Mouse (Mus musculus): ENCODE results near the gene 3100002H09Rik. TPM values are rescaled to one million over a fixed set of nuclear protein-coding genes. Genes with fewer than 3 reads are reported as not detected.

3100002H09Rik gene
- total RNA-seq, 1 experiment, result not detected

DNA sequence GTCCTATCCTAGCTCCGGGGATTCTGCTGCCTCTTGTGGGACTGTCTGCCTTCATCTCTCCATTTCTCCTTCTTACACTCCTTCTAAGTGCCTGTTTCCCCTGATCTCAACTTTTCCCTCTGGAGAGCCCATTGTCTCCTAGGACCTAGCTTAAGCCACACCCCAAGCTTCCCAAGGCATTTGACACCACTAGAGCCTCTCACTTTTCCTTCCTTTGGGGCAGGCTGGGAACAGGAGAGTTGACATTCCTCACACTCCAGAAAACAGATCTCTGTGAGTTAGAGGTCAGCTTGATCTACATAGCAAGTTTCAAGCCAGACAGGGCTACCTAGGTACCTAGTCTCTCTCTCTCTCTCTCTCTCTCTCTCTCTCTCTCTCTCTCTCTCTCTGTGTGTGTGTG, 3.6 kb upstream of the 3100002H09Rik start:
- DNase-seq (ENCODE audit: low read depth, low spot score), result peak; percentile 62
- Histone ChIP-seq H3K9ac (ENCODE audit: insufficient read depth, low read depth, low read length, poor library complexity, severe bottlenecking) (no peak overlapping the region), H3K4me3 (ENCODE audit: insufficient read depth in 1 of 2, low read depth in 1 of 2, low read length in 2 of 2, poor library complexity in 1 of 2, severe bottlenecking in 1 of 2) (no peak overlapping the region), H3K27ac (ENCODE audit: insufficient read depth, low read depth, low read length, poor library complexity, severe bottlenecking) (no peak overlapping the region), H3K9me3 (ENCODE audit: control insufficient read depth, insufficient read depth, low read depth, low read length) (no peaks in the 10 kb centered on the region), H3K4me1 (ENCODE audit: control insufficient read depth in 2 of 2, insufficient read depth in 2 of 2, low read length in 2 of 2, poor library complexity in 1 of 2) (peaks cover 8 to 17% of the 10 kb centered on the region in 2 experiments; a peak in 3 of 4 replicates), H3K36me3 (ENCODE audit: control insufficient read depth, insufficient read depth, low read length, poor library complexity, severe bottlenecking) (no peaks in the 10 kb centered on the region)
- in situ Hi-C loops (cut with MboI; ENCODE audit: low sequenced_read_pairs in 2 of 2, unreplicated experiment in 2 of 2), result no loop called here
- TF ChIP-seq ZC3H11A (IDR thresholded peaks at IDR 0.05; ENCODE audit: borderline replicate concordance, low read depth, low read length) (no peak), CHD2 (IDR thresholded peaks at IDR 0.05; ENCODE audit: low read depth, low read length) (no peak), HCFC1 (IDR thresholded peaks at IDR 0.05; ENCODE audit: borderline replicate concordance, insufficient read depth, low read length) (no peak), MAFK (IDR thresholded peaks at IDR 0.05; ENCODE audit: insufficient read depth, low read depth, low read length) (no peak), ZNF384 (IDR thresholded peaks at IDR 0.05; ENCODE audit: low read depth, low read length) (no peak)

DNA sequence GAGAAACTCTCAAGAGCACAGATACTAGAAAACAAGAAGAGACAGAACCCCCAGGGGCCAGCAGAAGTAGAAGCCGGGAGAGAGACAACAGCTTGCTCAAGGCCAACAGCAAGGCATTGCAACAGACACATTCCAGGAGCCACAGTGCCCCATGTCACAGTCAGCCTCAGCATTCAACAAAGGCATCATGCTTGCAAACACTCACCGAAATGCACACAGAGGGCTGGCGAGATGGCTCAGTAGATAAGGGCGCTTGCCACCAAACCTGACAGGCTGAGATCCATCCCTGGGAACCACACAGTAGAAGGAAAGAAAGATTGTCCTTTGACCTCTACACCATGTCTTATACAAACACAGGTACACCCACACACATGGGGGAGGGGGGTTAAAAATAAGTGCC, 1.2 kb upstream of the 3100002H09Rik start:
- TF ChIP-seq MAFK (IDR thresholded peaks at IDR 0.05; ENCODE audit: insufficient read depth, low read depth, low read length), result no peak
- no peak for TF ChIP-seq ZC3H11A (IDR thresholded peaks at IDR 0.05; ENCODE audit: borderline replicate concordance, low read depth, low read length)
- no peak for TF ChIP-seq HCFC1 (IDR thresholded peaks at IDR 0.05; ENCODE audit: borderline replicate concordance, insufficient read depth, low read length)
- no peak for TF ChIP-seq ZNF384 (IDR thresholded peaks at IDR 0.05; ENCODE audit: low read depth, low read length)
- no peak for TF ChIP-seq CHD2 (IDR thresholded peaks at IDR 0.05; ENCODE audit: low read depth, low read length)
- no peak overlapping the region for H3K9ac ChIP-seq (ENCODE audit: insufficient read depth, low read depth, low read length, poor library complexity, severe bottlenecking)
- DNase-seq (ENCODE audit: low read depth, low spot score), result no peak
- no peak overlapping the region for H3K4me3 ChIP-seq (ENCODE audit: insufficient read depth in 1 of 2, low read depth in 1 of 2, low read length in 2 of 2, poor library complexity in 1 of 2, severe bottlenecking in 1 of 2)
- H3K27ac ChIP-seq (ENCODE audit: insufficient read depth, low read depth, low read length, poor library complexity, severe bottlenecking), result no peak overlapping the region
- in situ Hi-C loops (cut with MboI; ENCODE audit: low sequenced_read_pairs in 2 of 2, unreplicated experiment in 2 of 2), result no loop called here
- H3K4me1 ChIP-seq (ENCODE audit: control insufficient read depth in 2 of 2, insufficient read depth in 2 of 2, low read length in 2 of 2, poor library complexity in 1 of 2), result peaks cover 8 to 14% of the 10 kb centered on the region in 2 experiments; a peak in 3 of 4 replicates
- no peaks in the 10 kb centered on the region for H3K9me3 ChIP-seq (ENCODE audit: control insufficient read depth, insufficient read depth, low read depth, low read length)
- no peaks in the 10 kb centered on the region for H3K36me3 ChIP-seq (ENCODE audit: control insufficient read depth, insufficient read depth, low read length, poor library complexity, severe bottlenecking)

GRCm38 (mm10) chr4:124610066-124610465, 537 bp downstream of the 3100002H09Rik start:
- in situ Hi-C loops (cut with MboI; ENCODE audit: low sequenced_read_pairs in 2 of 2, unreplicated experiment in 2 of 2), result no loop called here
- H3K9ac ChIP-seq (ENCODE audit: insufficient read depth, low read depth, low read length, poor library complexity, severe bottlenecking), result no peak overlapping the region
- TF ChIP-seq HCFC1 (IDR thresholded peaks at IDR 0.05; ENCODE audit: borderline replicate concordance, insufficient read depth, low read length) (no peak), ZNF384 (IDR thresholded peaks at IDR 0.05; ENCODE audit: low read depth, low read length) (no peak), MAFK (IDR thresholded peaks at IDR 0.05; ENCODE audit: insufficient read depth, low read depth, low read length) (no peak), CHD2 (IDR thresholded peaks at IDR 0.05; ENCODE audit: low read depth, low read length) (no peak), ZC3H11A (IDR thresholded peaks at IDR 0.05; ENCODE audit: borderline replicate concordance, low read depth, low read length) (no peak)
- no peaks in the 10 kb centered on the region for H3K9me3 ChIP-seq (ENCODE audit: control insufficient read depth, insufficient read depth, low read depth, low read length)
- DNase-seq (ENCODE audit: low read depth, low spot score), result no peak
- no peaks in the 10 kb centered on the region for H3K36me3 ChIP-seq (ENCODE audit: control insufficient read depth, insufficient read depth, low read length, poor library complexity, severe bottlenecking)
- H3K4me1 ChIP-seq (ENCODE audit: control insufficient read depth in 2 of 2, insufficient read depth in 2 of 2, low read length in 2 of 2, poor library complexity in 1 of 2), result peaks cover 12 to 19% of the 10 kb centered on the region in 2 experiments
- H3K27ac ChIP-seq (ENCODE audit: insufficient read depth, low read depth, low read length, poor library complexity, severe bottlenecking), result no peak overlapping the region
- H3K4me3 ChIP-seq (ENCODE audit: insufficient read depth in 1 of 2, low read depth in 1 of 2, low read length in 2 of 2, poor library complexity in 1 of 2, severe bottlenecking in 1 of 2), result no peak overlapping the region

DNA sequence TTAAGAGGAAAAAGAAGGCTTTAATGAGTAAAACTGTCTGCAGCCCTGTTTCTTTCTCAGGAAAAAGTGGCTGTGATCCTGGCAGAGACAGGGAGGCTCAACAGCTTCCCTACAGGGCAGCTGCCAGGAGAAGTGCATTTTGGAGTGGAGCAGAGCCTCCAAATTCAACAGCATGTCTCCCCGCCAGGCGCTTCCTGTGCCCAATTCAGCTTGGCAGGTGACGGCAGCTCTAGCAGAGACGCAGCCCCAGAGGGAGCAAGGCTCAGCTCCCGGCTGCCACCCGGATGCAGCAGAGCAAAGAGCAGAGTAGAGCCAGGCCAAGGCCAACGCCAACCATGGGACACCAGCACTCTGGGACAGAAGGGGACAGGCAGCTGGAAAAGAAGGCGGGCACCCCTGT, 3.4 kb downstream of the 3100002H09Rik start:
- no peak for TF ChIP-seq ZNF384 (IDR thresholded peaks at IDR 0.05; ENCODE audit: low read depth, low read length)
- TF ChIP-seq HCFC1 (IDR thresholded peaks at IDR 0.05; ENCODE audit: borderline replicate concordance, insufficient read depth, low read length), result no peak
- TF ChIP-seq ZC3H11A (IDR thresholded peaks at IDR 0.05; ENCODE audit: borderline replicate concordance, low read depth, low read length), result no peak
- TF ChIP-seq MAFK (IDR thresholded peaks at IDR 0.05; ENCODE audit: insufficient read depth, low read depth, low read length), result no peak
- no peak for TF ChIP-seq CHD2 (IDR thresholded peaks at IDR 0.05; ENCODE audit: low read depth, low read length)
- H3K9me3 ChIP-seq (ENCODE audit: control insufficient read depth, insufficient read depth, low read depth, low read length), result no peaks in the 10 kb centered on the region
- in situ Hi-C loops (cut with MboI; ENCODE audit: low sequenced_read_pairs in 2 of 2, unreplicated experiment in 2 of 2), result no loop called here
- H3K4me1 ChIP-seq (ENCODE audit: control insufficient read depth in 2 of 2, insufficient read depth in 2 of 2, low read length in 2 of 2, poor library complexity in 1 of 2), result peaks cover 4 to 15% of the 10 kb centered on the region in 2 experiments
- no peak for DNase-seq (ENCODE audit: low read depth, low spot score)
- no peak overlapping the region for H3K9ac ChIP-seq (ENCODE audit: insufficient read depth, low read depth, low read length, poor library complexity, severe bottlenecking)
- H3K36me3 ChIP-seq (ENCODE audit: control insufficient read depth, insufficient read depth, low read length, poor library complexity, severe bottlenecking), result no peaks in the 10 kb centered on the region
- H3K4me3 ChIP-seq (ENCODE audit: insufficient read depth in 1 of 2, low read depth in 1 of 2, low read length in 2 of 2, poor library complexity in 1 of 2, severe bottlenecking in 1 of 2), result no peak overlapping the region
- no peak overlapping the region for H3K27ac ChIP-seq (ENCODE audit: insufficient read depth, low read depth, low read length, poor library complexity, severe bottlenecking)

- no peak overlapping the region for H3K27ac ChIP-seq (ENCODE audit: insufficient read depth, low read depth, low read length, poor library complexity, severe bottlenecking)
- H3K4me1 ChIP-seq (ENCODE audit: control insufficient read depth in 2 of 2, insufficient read depth in 2 of 2, low read length in 2 of 2, poor library complexity in 1 of 2), result peaks cover 4 to 15% of the 10 kb centered on the region in 2 experiments
- H3K9me3 ChIP-seq (ENCODE audit: control insufficient read depth, insufficient read depth, low read depth, low read length), result no peaks in the 10 kb centered on the region
- no peak overlapping the region for H3K9ac ChIP-seq (ENCODE audit: insufficient read depth, low read depth, low read length, poor library complexity, severe bottlenecking)
- in situ Hi-C loops (cut with MboI; ENCODE audit: low sequenced_read_pairs in 2 of 2, unreplicated experiment in 2 of 2), result no loop called here
- no peak overlapping the region for H3K4me3 ChIP-seq (ENCODE audit: insufficient read depth in 1 of 2, low read depth in 1 of 2, low read length in 2 of 2, poor library complexity in 1 of 2, severe bottlenecking in 1 of 2)
- DNase-seq (ENCODE audit: low read depth, low spot score), result no peak
- H3K36me3 ChIP-seq (ENCODE audit: control insufficient read depth, insufficient read depth, low read length, poor library complexity, severe bottlenecking), result no peaks in the 10 kb centered on the region
- no peak for TF ChIP-seq CHD2 (IDR thresholded peaks at IDR 0.05; ENCODE audit: low read depth, low read length)
- TF ChIP-seq ZC3H11A (IDR thresholded peaks at IDR 0.05; ENCODE audit: borderline replicate concordance, low read depth, low read length), result no peak
- TF ChIP-seq HCFC1 (IDR thresholded peaks at IDR 0.05; ENCODE audit: borderline replicate concordance, insufficient read depth, low read length), result no peak
- TF ChIP-seq ZNF384 (IDR thresholded peaks at IDR 0.05; ENCODE audit: low read depth, low read length), result no peak
- no peak for TF ChIP-seq MAFK (IDR thresholded peaks at IDR 0.05; ENCODE audit: insufficient read depth, low read depth, low read length)
Measured at GRCm38 (mm10) chr4:124606180-124606579, 4.4 kb downstream of the 3100002H09Rik start.

Data from ES-E14 (cell line).